Mouse (Mus musculus): ENCODE measurements around the gene Gm8994.
A peak's percentile ranks its signal among the peaks of the same experiment; 100 is the strongest.

The Gm8994 gene

GRCm38 (mm10) chr6:136363313-136363712, 36.0 kb downstream of the Gm8994 start:
- no peak for DNase-seq (ENCODE audit: low read depth, low spot score)

GRCm38 (mm10) chr6:136364008-136364407, 36.7 kb downstream of the Gm8994 start:
- DNase-seq (ENCODE audit: low read depth, low spot score): no peak

GRCm38 (mm10) chr6:136364430-136365098, 37.2 kb downstream of the Gm8994 start:
- no peak for DNase-seq (ENCODE audit: low read depth, low spot score)

GRCm38 (mm10) chr6:136376097-136376496, 48.8 kb downstream of the Gm8994 start:
- DNase-seq (ENCODE audit: low read depth, low spot score): peak; percentile 5
